12 mouse cellular contexts compared by ENCODE assay signal in genomic region chr12:75846513-75846912, GRCm38 (mm10). TPM values are rescaled to one million over a fixed set of nuclear protein-coding genes. Genes with fewer than 3 reads are reported as not detected.
DNase-seq lines count a peak whose midpoint lies in the region.
"Had no signal": no experiment of that assay in that cellular context is flagged by ENCODE, and none has a peak within 500 bp of the region (broad histone marks: within the 10 kb centered on the region; RNA-seq: fewer than 3 reads in every experiment).

No protein-coding gene starts in this region.

- peak; percentile 24 for DNase-seq in adrenal gland, adult 2 months
- no peak for DNase-seq in adrenal gland, adult 18-20 months (ENCODE audit: low spot score in 2 of 2)
- DNase-seq in lung, adult 18-20 months, result peak; percentile 59
- DNase-seq in lung, postnatal 4 days, result no peak
- DNase-seq in kidney, adult 18-20 months, result peak; percentile 83
- DNase-seq in kidney, postnatal 14 days, result peak; percentile 90
- no peak for DNase-seq in spleen, adult 18-20 months
- no peak for DNase-seq in left cerebral cortex, postnatal 10 days (ENCODE audit: extremely low spot score in 1 of 2, low spot score in 2 of 2)
- DNase-seq: cerebellum, adult 18-20 months; heart, postnatal 14 days; right cerebral cortex, adult 18-20 months; thymus, postnatal 14 days had no signal

- intact Hi-C loops in left cerebral cortex, postnatal 10 days (cut with DNase I), result no loop called here

RNA-seq across cellular contexts. Expression of gene Syne2, which starts 28.6 kb away (rescaled TPM):
- 10 to 100 TPM; 44.3 to 45.1 TPM for total RNA-seq in adrenal gland, adult 2 months (2021)
- polyA plus RNA-seq in adrenal gland, adult 2 months (2012; rRNA removed), result 19.1 and 19.5 TPM in 2 replicates
- 10 to 100 TPM; 33.2 to 39.7 TPM for total RNA-seq in adrenal gland, adult 18-20 months (2021)
- 10 to 100 TPM; 21.1 to 22.0 TPM for total RNA-seq in left cerebral cortex, postnatal 10 days (2021)

Comparison
In these comparisons a context has a peak if more than half of its experiments do, and no peak if none do; other contexts are left out.
1. DNase-seq: peak in adrenal gland, adult 2 months (single experiment), lung, adult 18-20 months (2 of 2), kidney, adult 18-20 months (single experiment) and kidney, postnatal 14 days (single experiment); none in adrenal gland, adult 18-20 months (0 of 2), lung, postnatal 4 days (0 of 2), spleen, adult 18-20 months (0 of 2) and left cerebral cortex, postnatal 10 days (0 of 2).